Mouse (Mus musculus): ENCODE measurements around the gene Mtmr11.
"Not testable (repeated sequence)": the region's sequence is repeated elsewhere in the genome, so short reads cannot be mapped to it uniquely, and the experiment has no call there.

Mtmr11 gene

GRCm38 (mm10) chr3:96219191-96219641 lies 57.4 kb downstream of the Mtmr11 start:
- peak; percentile 37 to 62 for DNase-seq

DNA sequence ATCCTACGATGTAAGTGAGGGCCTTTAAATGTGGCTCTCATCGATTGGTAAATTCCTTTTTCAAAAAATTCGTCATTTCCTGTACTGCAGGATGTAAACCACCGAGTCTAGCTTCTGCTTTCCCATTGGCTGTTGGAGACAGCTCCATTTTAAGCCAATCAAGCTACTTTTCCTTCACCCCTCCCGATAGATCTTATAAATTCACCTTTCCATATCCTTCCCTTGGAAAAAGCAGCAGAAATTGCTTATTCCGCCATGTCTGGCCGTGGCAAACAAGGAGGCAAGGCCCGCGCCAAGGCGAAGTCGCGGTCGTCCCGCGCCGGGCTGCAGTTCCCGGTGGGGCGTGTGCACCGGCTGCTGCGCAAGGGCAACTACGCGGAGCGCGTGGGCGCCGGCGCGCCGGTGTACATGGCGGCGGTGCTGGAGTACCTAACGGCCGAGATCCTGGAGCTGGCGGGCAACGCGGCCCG lies 57.9 kb downstream of the Mtmr11 start, which contains the start of the genes Bola1 and Hist2h2ab:
Bola1 (minus strand) TSS at position 49 of the 470 bp plus-strand sequence.
Hist2h2ab (plus strand) TSS at position 205 of the 470 bp plus-strand sequence.
- DNase-seq: peak; percentile 75 to 77

DNA sequence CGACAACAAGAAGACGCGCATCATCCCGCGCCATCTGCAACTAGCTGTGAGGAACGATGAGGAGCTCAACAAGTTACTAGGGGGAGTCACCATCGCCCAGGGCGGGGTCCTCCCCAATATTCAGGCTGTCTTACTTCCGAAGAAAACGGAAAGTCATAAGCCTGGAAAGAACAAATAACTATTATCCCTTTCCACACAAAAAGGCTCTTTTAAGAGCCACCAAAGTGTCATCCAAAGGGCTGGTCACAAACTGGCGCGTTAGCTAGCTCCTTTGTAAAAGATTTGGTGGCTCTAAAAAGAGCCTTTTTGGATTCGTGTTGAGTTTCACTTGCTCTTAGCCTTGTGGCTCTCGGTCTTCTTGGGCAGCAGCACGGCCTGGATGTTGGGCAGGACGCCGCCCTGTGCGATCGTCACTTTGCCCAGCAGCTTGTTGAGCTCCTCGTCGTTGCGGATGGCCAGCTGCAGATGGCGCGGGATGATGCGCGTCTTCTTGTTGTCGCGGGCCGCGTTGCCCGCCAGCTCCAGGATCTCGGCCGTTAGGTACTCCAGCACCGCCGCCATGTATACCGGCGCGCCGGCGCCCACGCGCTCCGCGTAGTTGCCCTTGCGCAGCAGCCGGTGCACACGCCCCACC lies 58.4 kb downstream of the Mtmr11 start:
- not testable (repeated sequence) for DNase-seq

- peak; percentile 84 to 85 for DNase-seq
Measured at GRCm38 (mm10) chr3:96220765-96221639, 59.2 kb downstream of the Mtmr11 start, which contains the start of the genes Hist2h2ac and Hist2h2be. Gene Hist2h2ac, minus strand, starts transcription at chr3:96220880. Gene Hist2h2be, plus strand, starts transcription at chr3:96221119.

Data from cerebellum, postnatal 10 days (tissue).